Mouse (Mus musculus) hindlimb bud, embryonic 11.5 days (tissue): Measurements from ENCODE around the gene Ugt1a6a.

ENCODE experiments used
- DNase-seq: peaks from one replicate; pipeline ENCODE4 v3.0.0-alpha.2; 2012; ENCODE audit warnings: low read depth, low spot score; ENCODE audit errors: extremely low spot score

Ugt1a6a gene

GRCm38 (mm10) chr1:88264237-88264868, 129.7 kb downstream of the Ugt1a6a start:
- no peak for DNase-seq

GRCm38 (mm10) chr1:88264869-88265240, 130.2 kb downstream of the Ugt1a6a start:
- DNase-seq: no peak

- DNase-seq: no peak
These were observed 131.5 kb downstream of the Ugt1a6a start for GRCm38 (mm10) chr1:88266123-88266522.

- no peak for DNase-seq
These were observed 132.9 kb downstream of the Ugt1a6a start for GRCm38 (mm10) chr1:88267489-88267888.

GRCm38 (mm10) chr1:88268070-88268469, 133.5 kb downstream of the Ugt1a6a start:
- DNase-seq: no peak
